Mouse (Mus musculus) midbrain, embryonic 15.5 days (tissue): ENCODE measurements at regions not wholly inside any gene's neighbourhood (a gene's known extent, or its start where the extent isn't known, plus 50 kb on each side); places are given as distances from the start of the nearest gene placed in this dataset.

Experiments used
- ATAC-seq: fragments of 200-750 bp; cut with Nextera tagmentation; replicated peaks from 2 replicates; pipeline ENCODE4 v1.8.0; 2017; ENCODE audit warnings: moderate TSS enrichment
- H3K27ac ChIP-seq: fragments of 300-500 bp; sonication (generic); 2 replicates; pipeline ENCODE4 v1.5.1; 2015; ENCODE audit warnings: mild to moderate bottlenecking, inconsistent platforms
- H3K27me3 ChIP-seq: fragments of 300-500 bp; sonication (generic); replicated peaks from 2 replicates; pipeline ENCODE4 v1.6.1; 2015; ENCODE audit warnings: inconsistent platforms
- H3K36me3 ChIP-seq: fragments of 300-500 bp; sonication (generic); replicated peaks from 2 replicates; pipeline ENCODE4 v1.6.1; 2015; ENCODE audit warnings: inconsistent platforms
- H3K4me1 ChIP-seq: fragments of 300-500 bp; sonication (generic); 2 replicates; pipeline ENCODE4 v1.6.1; 2015; ENCODE audit warnings: inconsistent platforms
- H3K4me2 ChIP-seq: fragments of 300-500 bp; sonication (generic); 2 replicates; pipeline ENCODE4 v1.6.1; 2015; ENCODE audit warnings: inconsistent platforms, mild to moderate bottlenecking, moderate library complexity
- H3K4me3 ChIP-seq: fragments of 300-500 bp; sonication (generic); 2 replicates; pipeline ENCODE4 v1.5.1; 2015; ENCODE audit warnings: mild to moderate bottlenecking, inconsistent platforms
- H3K9ac ChIP-seq: fragments of 300-500 bp; sonication (generic); 2 replicates; pipeline ENCODE4 v1.6.1; 2015; ENCODE audit warnings: mild to moderate bottlenecking, inconsistent platforms
- H3K9me3 ChIP-seq: fragments of 300-500 bp; sonication (generic); 2 replicates; pipeline ENCODE4 v1.6.1; 2016; ENCODE audit warnings: inconsistent platforms
- WGBS: fragments of 180-500 bp; shearing (Covaris S2); methylation state at CpG from one replicate; pipeline ENCODE4 v1.1.7; 2015; ENCODE audit warnings: mixed read lengths; 5-methylcytosine and 5-hydroxymethylcytosine counted together

DNA sequence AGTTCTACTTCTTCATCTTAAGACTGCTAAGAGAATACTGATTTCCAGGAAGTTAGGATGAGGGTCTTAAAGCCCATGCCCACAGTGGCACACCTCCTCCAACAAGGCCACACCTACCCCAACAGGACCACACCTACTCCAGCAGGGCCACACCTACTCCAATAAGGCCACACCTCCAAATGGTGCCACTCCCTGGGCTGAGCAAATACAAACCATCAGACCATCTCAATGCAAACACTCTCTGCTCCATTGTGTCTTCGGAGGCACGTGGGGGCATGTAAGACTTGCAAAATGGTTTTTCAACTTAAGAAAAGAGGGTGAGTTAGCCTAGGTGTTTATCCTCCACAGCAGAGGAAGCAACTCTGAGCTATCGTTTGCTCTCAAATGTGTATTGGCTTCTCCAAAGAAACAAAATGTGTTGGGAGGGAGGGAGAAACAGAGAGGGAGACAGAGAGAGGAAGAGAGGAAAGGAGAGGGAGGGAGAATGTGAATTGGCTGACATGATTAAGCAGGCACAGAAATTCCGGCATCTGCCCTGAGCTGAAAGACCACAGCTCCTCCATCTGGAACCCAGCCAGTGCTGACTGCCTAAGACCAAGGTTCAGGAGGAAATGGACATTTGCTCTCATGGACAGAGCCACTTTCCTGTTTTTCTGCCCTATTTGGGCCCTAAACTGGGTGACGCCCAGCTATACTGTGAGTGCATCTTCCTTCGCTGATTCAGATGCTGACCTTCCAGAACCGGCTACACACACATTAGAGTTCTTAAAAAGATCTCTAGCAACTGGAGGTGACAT lies 356.2 kb downstream of the Ice1 start:
- ATAC-seq = no peak
- no peak overlapping the region for H3K4me2 ChIP-seq

DNA sequence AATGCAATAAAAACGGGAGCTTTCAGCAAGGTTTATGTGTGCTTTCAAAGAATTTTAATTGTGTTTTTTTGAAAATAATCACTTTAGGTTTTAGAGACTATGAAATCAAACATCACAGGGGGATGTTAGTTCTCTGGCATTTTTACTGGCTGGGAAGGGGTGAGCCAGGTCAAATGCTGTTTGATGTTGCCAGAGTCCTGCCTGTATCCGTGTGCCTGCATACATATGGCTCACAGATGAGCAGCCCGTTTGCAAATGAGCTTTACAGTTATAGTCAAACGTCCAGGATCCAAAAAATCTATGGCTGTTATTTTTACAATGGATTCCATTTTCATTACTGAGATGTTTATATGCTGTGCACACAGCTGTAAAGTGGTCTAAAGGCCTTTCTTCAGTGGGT lies 354.7 kb downstream of the Ice1 start:
- H3K36me3 ChIP-seq = no peaks in the 10 kb centered on the region
- 0 out of 2 replicates have a peak, but pooled peaks have one; percentile 40 for ATAC-seq
- H3K27me3 ChIP-seq = no peaks in the 10 kb centered on the region
- no peak overlapping the region for H3K4me3 ChIP-seq
- peak overlapping the region; percentile 11; the same call in 1 of the 2 replicates for H3K27ac ChIP-seq
- H3K4me1 ChIP-seq = peaks cover 15% of the 10 kb centered on the region; the same call in 1 of the 2 replicates
- H3K9ac ChIP-seq = no peak overlapping the region
- no peaks in the 10 kb centered on the region for H3K9me3 ChIP-seq
- WGBS = 32% methylated on average over 4 of the region's 4 CpGs
- H3K4me2 ChIP-seq = no peak overlapping the region

More for the DNA sequence above, 356.2 kb downstream of the Ice1 start:
- Histone ChIP-seq H3K36me3 (no peaks in the 10 kb centered on the region), H3K4me1 (peaks cover 15% of the 10 kb centered on the region; the same call in 1 of the 2 replicates), H3K9me3 (no peaks in the 10 kb centered on the region), H3K9ac (no peak overlapping the region), H3K27ac (no peak overlapping the region), H3K27me3 (no peaks in the 10 kb centered on the region), H3K4me3 (no peak overlapping the region)
- WGBS = 78% methylated on average over 7 of the region's 7 CpGs

DNA sequence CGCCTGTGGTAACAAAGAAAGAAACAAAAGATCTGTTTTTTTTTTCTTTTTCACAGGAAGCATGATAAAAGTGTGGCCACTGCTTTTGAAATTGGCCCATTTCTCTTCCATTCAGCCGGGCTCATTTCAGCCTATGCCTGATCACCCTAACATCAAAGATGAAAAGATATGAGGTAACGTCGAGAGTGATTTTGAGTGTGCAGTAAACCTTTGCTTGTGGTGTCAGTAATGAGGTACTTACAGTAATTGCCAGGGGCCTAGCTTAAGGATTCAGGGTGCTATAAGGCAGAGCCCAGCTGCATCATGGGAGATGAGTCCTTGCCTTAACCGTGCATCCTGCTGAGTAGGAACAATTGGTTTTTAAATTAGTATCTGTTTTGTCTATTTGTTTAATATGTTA lies 354.2 kb downstream of the Ice1 start:
- ATAC-seq = peak; percentile 46; the same call in 1 of the 2 replicates
- no peak overlapping the region for H3K27ac ChIP-seq

GRCm38 (mm10) chr13:70292713-70293112 lies 344.7 kb downstream of the Ice1 start:
- WGBS = 17% methylated on average over 3 of the region's 3 CpGs
- no peak overlapping the region for H3K4me3 ChIP-seq
- H3K27me3 ChIP-seq = no peaks in the 10 kb centered on the region
- H3K9ac ChIP-seq = no peak overlapping the region
- H3K4me2 ChIP-seq = no peak overlapping the region
- peaks cover 5% of the 10 kb centered on the region; the same call in 1 of the 2 replicates for H3K4me1 ChIP-seq
- no peaks in the 10 kb centered on the region for H3K9me3 ChIP-seq
- H3K36me3 ChIP-seq = no peaks in the 10 kb centered on the region
- no peak; the same call in 1 of the 2 replicates for ATAC-seq
- H3K27ac ChIP-seq = no peak overlapping the region

More for the DNA sequence above, 354.2 kb downstream of the Ice1 start:
- H3K4me3 ChIP-seq = no peak overlapping the region
- peaks cover 11% of the 10 kb centered on the region; the same call in 1 of the 2 replicates for H3K4me1 ChIP-seq
- H3K9ac ChIP-seq = no peak overlapping the region
- H3K4me2 ChIP-seq = no peak overlapping the region
- no peaks in the 10 kb centered on the region for H3K9me3 ChIP-seq
- no peaks in the 10 kb centered on the region for H3K36me3 ChIP-seq
- H3K27me3 ChIP-seq = no peaks in the 10 kb centered on the region
- 28% methylated on average over 5 of the region's 5 CpGs for WGBS

DNA sequence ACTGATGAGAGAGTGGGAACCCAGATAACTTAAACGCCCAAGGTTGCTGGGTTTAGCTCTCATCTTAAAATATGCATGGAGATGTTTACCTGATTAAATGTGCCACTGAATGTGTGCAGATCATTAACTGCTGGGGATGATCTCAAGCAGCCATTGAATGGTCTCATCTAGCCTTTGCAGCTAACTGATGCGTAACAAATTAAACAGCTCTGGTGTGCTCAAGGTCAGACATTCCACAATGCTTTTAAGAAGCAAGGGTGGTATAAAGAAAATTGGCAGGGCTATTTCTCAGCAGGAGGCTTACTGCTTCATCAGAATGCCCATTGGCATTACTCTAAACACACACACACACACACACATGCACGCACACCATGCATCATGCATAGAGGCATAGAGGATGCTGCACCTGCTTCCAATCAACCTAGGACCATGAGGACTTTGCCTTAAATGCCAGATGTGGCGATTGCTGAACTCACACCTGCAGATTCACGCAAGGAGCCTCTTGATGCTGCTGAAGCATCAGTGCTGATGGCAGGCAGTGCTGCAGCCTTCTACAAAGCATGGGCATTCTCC lies 333.4 kb downstream of the Ice1 start:
- no peak for ATAC-seq
- no peak overlapping the region for H3K27ac ChIP-seq
- no peak overlapping the region for H3K4me2 ChIP-seq

DNA sequence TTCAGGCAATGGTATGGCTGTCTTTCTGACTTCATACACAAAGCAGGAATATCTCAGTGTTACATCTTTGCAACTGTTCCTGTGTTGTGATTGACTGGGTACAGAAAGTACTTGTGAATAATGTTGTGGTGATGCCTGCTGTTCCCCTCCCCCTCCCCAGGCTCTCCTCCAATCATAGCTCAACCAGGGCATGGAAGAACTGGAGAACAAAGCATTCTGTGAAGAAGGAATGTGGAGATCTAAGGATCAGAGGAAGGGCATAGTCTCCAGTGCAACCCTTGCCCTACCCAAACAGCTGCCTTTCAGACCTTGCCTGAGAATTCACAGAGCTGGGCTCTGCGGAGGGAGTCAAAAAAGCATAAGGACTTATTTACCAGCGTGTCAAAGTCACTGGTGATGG lies 326.9 kb downstream of the Ice1 start:
- Histone ChIP-seq H3K9me3 (no peaks in the 10 kb centered on the region), H3K4me3 (no peak overlapping the region), H3K4me1 (peaks cover 6% of the 10 kb centered on the region), H3K27me3 (no peaks in the 10 kb centered on the region), H3K9ac (no peak overlapping the region), H3K36me3 (no peaks in the 10 kb centered on the region), H3K27ac (no peak overlapping the region), H3K4me2 (no peak overlapping the region)
- WGBS = 32% methylated on average over 2 of the region's 2 CpGs
- no peak; the same call in 1 of the 2 replicates for ATAC-seq

More for the DNA sequence above, 333.4 kb downstream of the Ice1 start:
- WGBS = 59% methylated on average over 5 of the region's 5 CpGs
- Histone ChIP-seq H3K4me1 (no peaks in the 10 kb centered on the region), H3K9ac (no peak overlapping the region), H3K27me3 (no peaks in the 10 kb centered on the region), H3K4me3 (no peak overlapping the region), H3K9me3 (no peaks in the 10 kb centered on the region), H3K36me3 (no peaks in the 10 kb centered on the region)

DNA sequence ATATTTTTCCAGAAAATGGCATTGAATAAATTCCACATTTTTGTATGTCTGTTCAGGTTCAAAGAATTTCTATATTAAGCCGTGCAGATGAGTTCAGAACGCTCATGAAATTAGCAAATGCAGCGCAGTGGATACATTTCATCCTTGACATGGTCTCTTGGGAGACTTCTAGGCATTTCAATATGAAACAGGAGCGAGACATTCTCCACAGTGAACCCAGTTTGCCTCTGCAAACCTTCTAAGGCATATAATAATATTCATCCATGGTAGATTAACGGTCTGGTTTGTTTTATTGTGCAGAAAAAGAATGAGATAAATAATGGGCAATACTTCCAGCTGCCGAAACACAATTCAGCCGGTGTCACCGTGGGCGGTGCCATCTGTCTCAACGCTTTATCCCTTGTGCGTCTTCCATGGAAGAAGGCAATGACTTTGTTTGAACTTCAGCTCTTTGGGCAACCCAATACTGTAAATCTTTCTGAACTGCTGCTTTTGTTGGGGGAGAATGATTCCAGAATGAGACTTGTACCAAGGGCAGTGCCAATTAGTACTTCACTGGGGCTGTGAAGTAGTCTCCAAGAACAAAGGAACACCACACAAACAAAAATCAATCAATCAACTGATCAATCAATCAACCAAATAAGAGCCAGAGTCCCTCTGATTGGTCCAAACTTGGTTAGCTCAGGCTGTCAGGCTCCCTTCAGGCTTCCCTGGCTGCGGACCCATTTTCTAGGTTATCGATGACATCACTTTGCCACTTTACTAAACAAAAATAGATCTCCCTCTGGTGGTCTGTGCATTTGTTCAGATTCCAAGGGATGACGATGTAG lies 326.0 kb downstream of the Ice1 start:
- Histone ChIP-seq H3K4me1 (peaks cover 6% of the 10 kb centered on the region), H3K27ac (no peak overlapping the region), H3K4me3 (no peak overlapping the region), H3K27me3 (no peaks in the 10 kb centered on the region), H3K9ac (no peak overlapping the region), H3K9me3 (no peaks in the 10 kb centered on the region), H3K4me2 (no peak overlapping the region), H3K36me3 (no peaks in the 10 kb centered on the region)
- no peak; the same call in 1 of the 2 replicates for ATAC-seq
- WGBS = 52% methylated on average over 14 of the region's 14 CpGs

DNA sequence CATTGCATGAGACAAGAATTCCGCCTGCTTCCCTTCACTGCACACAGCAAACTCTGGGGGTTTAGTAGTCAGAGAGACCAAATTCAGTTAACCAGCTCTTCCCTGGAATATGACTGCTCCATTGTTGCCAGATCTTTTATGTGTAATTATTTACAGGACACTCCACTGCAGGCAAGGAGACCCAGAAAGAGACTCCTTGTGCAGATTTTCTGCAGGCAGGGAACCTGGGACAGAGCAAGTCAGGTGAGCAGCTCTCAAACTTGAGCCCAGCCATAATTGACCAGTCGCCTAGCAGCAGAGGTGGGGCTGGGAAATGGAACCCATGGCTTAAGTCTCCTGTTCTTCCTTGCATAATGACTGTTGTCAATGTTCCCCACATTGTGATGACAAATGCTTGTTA lies 324.2 kb downstream of the Ice1 start:
- Histone ChIP-seq H3K27ac (no peak overlapping the region), H3K4me3 (no peak overlapping the region), H3K36me3 (no peaks in the 10 kb centered on the region), H3K27me3 (no peaks in the 10 kb centered on the region), H3K4me1 (peaks cover 6% of the 10 kb centered on the region), H3K9ac (no peak overlapping the region), H3K9me3 (no peaks in the 10 kb centered on the region), H3K4me2 (no peak overlapping the region)
- WGBS = 69% methylated on average over 2 of the region's 2 CpGs
- ATAC-seq = no peak

- H3K27ac ChIP-seq = no peak overlapping the region
- no peaks in the 10 kb centered on the region for H3K27me3 ChIP-seq
- H3K36me3 ChIP-seq = no peaks in the 10 kb centered on the region
- no peak overlapping the region for H3K4me2 ChIP-seq
- no peak overlapping the region for H3K9ac ChIP-seq
- 36% methylated on average over 1 of the region's 1 CpGs for WGBS
- no peaks in the 10 kb centered on the region; the same call in 1 of the 2 replicates for H3K4me1 ChIP-seq
- peak; percentile 80 for ATAC-seq
- H3K9me3 ChIP-seq = no peaks in the 10 kb centered on the region
- no peak overlapping the region for H3K4me3 ChIP-seq
Measured at GRCm38 (mm10) chr13:70323537-70323936, 313.9 kb downstream of the Ice1 start.

DNA sequence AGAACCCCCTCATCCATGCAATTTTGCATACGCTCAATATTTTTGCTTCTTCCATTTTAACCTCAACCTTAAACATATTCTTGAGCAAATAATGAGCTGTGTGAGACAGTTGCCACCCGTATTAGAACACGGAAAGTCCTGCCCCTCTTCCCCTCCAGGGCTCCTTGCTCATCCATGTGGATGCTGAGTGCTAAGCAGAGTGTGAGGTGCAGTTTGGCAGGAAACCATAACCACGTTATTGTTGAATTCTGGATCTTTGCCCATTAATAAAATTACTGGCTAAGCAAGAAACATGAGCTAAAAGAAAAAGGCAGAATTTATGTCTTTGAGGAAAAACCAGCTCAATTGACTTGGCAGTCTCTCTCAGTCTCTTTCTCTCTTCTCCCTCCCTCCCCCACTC lies 301.4 kb downstream of the Ice1 start:
- peaks cover 5% of the 10 kb centered on the region; the same call in 1 of the 2 replicates for H3K4me1 ChIP-seq
- ATAC-seq = no peak
- 63% methylated on average over 4 of the region's 4 CpGs for WGBS

GRCm38 (mm10) chr13:70340437-70340836 lies 297.0 kb downstream of the Ice1 start:
- no peak overlapping the region for H3K9ac ChIP-seq
- ATAC-seq = 0 out of 2 replicates have a peak, but pooled peaks have one; percentile 43
- no peak overlapping the region for H3K27ac ChIP-seq
- WGBS = 37% methylated on average over 3 of the region's 3 CpGs
- H3K4me3 ChIP-seq = no peak overlapping the region
- H3K4me2 ChIP-seq = no peak overlapping the region
- peaks cover 3% of the 10 kb centered on the region; the same call in 1 of the 2 replicates for H3K4me1 ChIP-seq
- no peaks in the 10 kb centered on the region for H3K9me3 ChIP-seq
- no peaks in the 10 kb centered on the region for H3K36me3 ChIP-seq
- H3K27me3 ChIP-seq = 0 out of 2 replicates have a peak, but pooled peaks cover 3% of the 10 kb centered on the region

More for the DNA sequence above, 301.4 kb downstream of the Ice1 start:
- no peak overlapping the region for H3K9ac ChIP-seq
- H3K4me3 ChIP-seq = no peak overlapping the region
- no peaks in the 10 kb centered on the region for H3K9me3 ChIP-seq
- no peaks in the 10 kb centered on the region for H3K36me3 ChIP-seq
- H3K4me2 ChIP-seq = no peak overlapping the region
- no peaks in the 10 kb centered on the region for H3K27me3 ChIP-seq
- no peak overlapping the region for H3K27ac ChIP-seq
